Mouse (Mus musculus) T-helper 2 cell (primary cell): Measurements from ENCODE around the gene Gm49373.

Experiments used
- in situ Hi-C: fragments of 300-600 bp; cut with MboI, MseI; formaldehyde crosslinking; loops from one replicate; pipeline ENCODE4 v1.15.1; 2025; ENCODE audit warnings: high pct_unique_total_duplicates

The Gm49373 gene

DNA sequence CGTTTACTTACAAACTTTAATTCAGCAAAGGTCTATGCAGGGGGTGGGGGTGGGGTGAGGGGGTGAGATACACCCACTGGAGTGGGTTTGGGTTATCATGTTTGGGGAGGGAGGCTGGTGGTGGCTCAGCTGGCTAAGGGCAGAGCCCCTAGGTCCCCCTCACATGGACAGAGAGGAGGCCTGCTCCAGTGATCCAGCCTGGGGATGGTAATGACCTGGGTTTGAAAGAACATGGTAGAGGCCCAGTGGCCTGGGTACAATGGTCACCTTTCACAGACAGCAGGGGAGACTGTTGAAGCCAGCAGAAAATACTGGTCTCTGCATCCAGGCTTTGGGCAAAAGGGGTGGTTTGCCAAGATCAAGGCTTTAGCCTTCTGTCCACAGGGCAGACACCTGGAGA, 1.3 kb upstream of the Gm49373 start:
- in situ Hi-C loops: loop anchor here (5.0 kb wide), 1 partner anchor 68 kb away; no protein-coding TSS in a partner anchor

GRCm38 (mm10) chr9:21072641-21073040, 255 bp downstream of the Gm49373 start:
- in situ Hi-C loops: loop anchor here (5.0 kb wide), 1 partner anchor 70 kb away; no protein-coding TSS in a partner anchor

GRCm38 (mm10) chr9:21067006-21067684, 5.8 kb downstream of the Gm49373 start, which contains the start of gene Zglp1:
Gene Zglp1, minus strand, starts transcription at chr9:21067093.
- in situ Hi-C loops: no loop called here

GRCm38 (mm10) chr9:21062928-21063327, 10.0 kb downstream of the Gm49373 start:
- in situ Hi-C loops: no loop called here

DNA sequence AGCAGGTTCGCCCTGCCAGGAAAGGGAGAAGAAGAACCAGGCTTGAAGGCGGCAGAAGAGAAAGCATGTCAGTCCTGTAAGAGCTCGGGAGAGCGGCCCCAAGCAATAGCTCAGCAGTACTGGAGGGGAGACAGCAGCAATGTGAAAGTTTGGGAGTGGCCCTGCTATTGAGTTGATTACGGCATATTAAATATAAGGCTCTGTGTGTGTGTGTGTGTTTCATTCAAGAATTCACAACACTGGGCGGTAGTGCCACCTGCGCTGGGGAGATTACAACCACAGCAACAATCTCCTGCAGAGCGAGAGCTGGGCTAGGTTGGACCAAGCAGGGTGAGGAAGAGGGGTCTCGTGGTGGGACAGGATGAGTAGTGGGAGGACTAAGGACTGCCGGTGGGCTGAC, 21.3 kb downstream of the Gm49373 start:
- in situ Hi-C loops: no loop called here

GRCm38 (mm10) chr9:21045235-21045634, 27.7 kb downstream of the Gm49373 start:
- in situ Hi-C loops: no loop called here

DNA sequence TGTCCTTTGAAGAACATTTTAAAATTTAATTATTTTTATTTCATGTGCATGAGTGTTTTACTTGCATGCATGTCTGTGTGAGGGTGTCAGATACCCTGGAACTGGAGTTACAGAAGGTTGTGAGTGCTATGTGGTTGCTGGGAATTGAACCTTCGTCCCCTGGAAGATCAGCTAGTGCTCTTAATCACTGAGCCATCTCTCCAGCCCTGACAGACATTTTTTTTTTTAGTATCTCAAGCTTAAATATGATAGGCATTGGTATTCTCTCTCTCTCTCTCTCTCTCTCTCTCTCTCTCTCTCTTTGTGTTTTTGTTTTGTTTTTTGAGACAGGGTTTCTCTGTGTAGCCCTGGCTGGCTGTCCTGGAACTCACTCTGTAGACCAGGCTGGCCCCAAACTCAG, 28.1 kb downstream of the Gm49373 start:
- in situ Hi-C loops: loop anchor here (5.0 kb wide), 1 partner anchor 73 kb away; no protein-coding TSS in a partner anchor

GRCm38 (mm10) chr9:21043563-21043962, 29.3 kb downstream of the Gm49373 start:
- in situ Hi-C loops: loop anchor here (5.0 kb wide), 1 partner anchor 74 kb away; no protein-coding TSS in a partner anchor

DNA sequence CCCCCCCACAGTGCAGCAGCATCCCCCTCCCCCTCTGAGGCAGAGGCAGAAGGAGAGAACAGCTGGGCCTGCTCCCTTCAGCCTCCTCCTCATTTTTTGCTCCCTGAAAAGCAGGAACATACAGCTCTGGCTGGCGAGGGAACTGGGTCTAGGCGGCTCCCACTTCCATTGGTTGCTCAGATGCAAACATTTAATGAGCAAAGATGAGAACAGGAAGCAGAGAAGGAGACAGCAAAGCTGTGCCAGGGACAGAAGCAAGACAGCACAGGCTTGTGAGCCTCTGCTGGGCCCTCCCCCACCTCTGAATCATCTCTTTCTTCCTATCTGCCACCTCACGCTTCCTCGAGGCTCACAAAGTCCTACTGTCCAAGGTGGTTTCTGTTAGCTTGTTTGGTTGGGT, 31.6 kb downstream of the Gm49373 start:
- in situ Hi-C loops: loop anchor here (5.0 kb wide), 1 partner anchor 76 kb away; no protein-coding TSS in a partner anchor

DNA sequence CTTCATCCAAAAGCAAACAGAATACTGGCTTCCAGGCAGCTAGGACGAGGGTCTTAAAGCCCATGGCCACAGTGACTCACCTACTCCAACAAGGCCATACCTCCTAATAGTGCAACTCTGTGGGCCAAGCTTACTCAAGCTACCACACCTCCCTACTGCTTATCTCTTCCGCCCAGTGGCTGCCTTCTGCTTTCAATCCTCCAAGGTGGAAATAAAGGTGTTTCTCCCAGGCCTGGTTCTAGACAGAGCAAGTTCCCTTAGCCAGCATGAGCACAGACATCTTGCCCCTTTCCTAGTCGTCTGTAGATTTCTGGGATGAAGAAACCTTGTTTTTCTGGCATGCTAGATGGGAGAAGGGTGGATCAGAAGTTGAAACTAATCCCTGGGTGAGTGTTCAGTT, 33.1 kb downstream of the Gm49373 start:
- in situ Hi-C loops: loop anchor here (5.0 to 10.0 kb wide), 2 partner anchors 78 to 1185 kb away; partner anchors contain the start of gene Zfp809

- in situ Hi-C loops: loop anchor here (10.0 kb wide), 1 partner anchor 1187 kb away; the partner anchor contains the start of gene Zfp809
Observed at GRCm38 (mm10) chr9:21037481-21037891, 35.4 kb downstream of the Gm49373 start.

GRCm38 (mm10) chr9:21036666-21037065, 36.2 kb downstream of the Gm49373 start:
- in situ Hi-C loops: loop anchor here (10.0 kb wide), 1 partner anchor 1188 kb away; the partner anchor contains the start of gene Zfp809

- in situ Hi-C loops: loop anchor here (10.0 kb wide), 1 partner anchor 1189 kb away; the partner anchor contains the start of gene Zfp809
Observed at GRCm38 (mm10) chr9:21036161-21036560, 36.7 kb downstream of the Gm49373 start.

GRCm38 (mm10) chr9:21035586-21035985, 37.3 kb downstream of the Gm49373 start:
- in situ Hi-C loops: loop anchor here (10.0 kb wide), 1 partner anchor 1189 kb away; the partner anchor contains the start of gene Zfp809

- in situ Hi-C loops: loop anchor here (10.0 kb wide), 1 partner anchor 1190 kb away; the partner anchor contains the start of gene Zfp809
Observed at GRCm38 (mm10) chr9:21034481-21035085, 38.3 kb downstream of the Gm49373 start.

DNA sequence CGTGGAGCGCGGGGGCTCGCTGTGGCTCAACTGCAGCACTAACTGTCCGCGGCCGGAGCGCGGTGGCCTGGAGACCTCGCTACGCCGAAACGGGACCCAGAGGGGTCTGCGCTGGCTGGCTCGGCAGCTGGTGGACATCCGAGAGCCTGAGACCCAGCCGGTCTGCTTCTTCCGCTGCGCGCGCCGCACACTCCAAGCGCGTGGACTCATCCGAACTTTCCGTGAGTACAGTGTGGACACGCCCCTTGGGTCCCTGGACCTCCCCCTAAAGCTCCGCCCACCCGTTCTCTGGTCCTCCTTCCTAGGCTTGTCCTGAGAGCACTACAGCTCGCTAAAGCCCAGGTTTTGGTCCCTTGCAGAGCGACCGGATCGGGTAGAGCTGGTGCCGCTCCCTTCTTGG, 39.8 kb downstream of the Gm49373 start:
- in situ Hi-C loops: loop anchor here (10.0 kb wide), 1 partner anchor 1192 kb away; the partner anchor contains the start of gene Zfp809

DNA sequence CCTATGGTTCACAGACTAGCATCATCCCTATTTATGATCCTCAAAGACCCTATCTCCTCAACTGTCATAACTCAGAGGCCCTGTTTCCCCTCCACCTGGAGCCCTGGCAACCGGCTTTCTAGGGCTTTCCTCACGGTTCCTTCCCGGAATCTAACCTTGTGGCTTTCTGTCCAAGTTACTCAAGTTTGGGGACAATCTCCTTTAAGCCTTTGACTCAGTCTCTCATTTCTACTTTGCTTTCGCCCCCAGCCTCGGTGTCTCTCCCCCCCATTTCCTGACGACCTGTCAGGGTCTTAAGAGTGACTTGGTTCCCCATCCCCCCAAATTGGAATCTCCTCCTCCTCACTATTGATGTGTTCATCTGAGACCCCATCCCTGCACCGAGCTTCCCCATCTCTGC, 40.4 kb downstream of the Gm49373 start:
- in situ Hi-C loops: loop anchor here (10.0 kb wide), 1 partner anchor 1192 kb away; the partner anchor contains the start of gene Zfp809

DNA sequence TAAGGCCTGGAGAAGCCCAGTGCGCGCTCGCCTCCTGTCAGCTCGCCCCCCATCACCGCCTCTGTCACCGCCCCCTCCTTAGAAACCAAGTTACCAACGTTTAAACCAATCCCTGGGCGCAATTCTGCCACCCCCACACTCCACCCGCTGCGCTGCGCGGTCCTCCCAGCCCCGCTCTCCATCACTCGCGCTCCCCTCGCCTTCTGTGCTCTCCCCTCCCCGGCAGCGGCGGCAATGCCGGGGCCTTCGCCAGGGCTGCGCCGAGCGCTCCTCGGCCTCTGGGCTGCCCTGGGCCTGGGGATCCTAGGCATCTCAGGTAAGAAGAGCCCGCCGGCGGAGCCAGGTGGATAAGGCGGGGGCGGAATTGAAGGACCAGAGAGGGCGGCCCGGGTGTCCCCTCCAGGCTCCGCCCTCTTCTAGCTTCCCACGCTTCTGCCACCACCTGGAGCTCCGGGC, 41.0 kb downstream of the Gm49373 start, which contains the start of gene Icam5:
Gene Icam5, plus strand, starts transcription at position 178 of the 456 bp plus-strand sequence.
- in situ Hi-C loops: loop anchor here (10.0 kb wide), 1 partner anchor 1193 kb away; the partner anchor contains the start of gene Zfp809

DNA sequence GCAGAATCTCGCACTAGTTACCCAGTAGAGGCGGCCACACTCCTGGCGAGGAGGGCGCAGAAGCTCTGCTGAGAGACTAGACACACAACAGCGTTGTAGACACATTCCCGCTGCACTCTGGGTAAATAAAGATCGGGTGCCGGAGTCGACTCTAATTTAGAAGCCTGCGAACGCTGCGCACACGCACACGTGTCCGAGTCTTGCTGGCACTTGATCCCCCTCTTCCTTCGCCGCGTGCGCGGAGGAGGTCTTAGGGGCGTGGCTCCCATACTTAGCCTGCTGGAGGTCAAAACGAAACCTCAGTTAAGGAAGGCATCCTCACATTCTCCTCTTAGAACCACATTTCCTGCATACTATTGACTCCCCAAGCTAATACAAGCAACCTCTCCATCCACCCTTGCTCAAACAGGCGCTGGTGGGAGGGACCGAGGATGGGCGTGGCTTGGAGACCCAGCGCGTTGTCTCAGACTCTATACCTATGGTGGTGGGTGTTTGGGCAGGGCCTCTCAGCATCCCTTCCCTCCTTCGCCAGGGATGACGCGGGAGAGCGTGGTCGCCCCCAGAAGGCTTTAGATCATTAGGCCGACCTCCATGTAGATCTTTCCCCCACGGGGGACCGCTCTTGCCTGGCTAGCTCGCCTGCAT, 41.5 kb downstream of the Gm49373 start:
- in situ Hi-C loops: loop anchor here (10.0 kb wide), 1 partner anchor 1193 kb away; the partner anchor contains the start of gene Zfp809

DNA sequence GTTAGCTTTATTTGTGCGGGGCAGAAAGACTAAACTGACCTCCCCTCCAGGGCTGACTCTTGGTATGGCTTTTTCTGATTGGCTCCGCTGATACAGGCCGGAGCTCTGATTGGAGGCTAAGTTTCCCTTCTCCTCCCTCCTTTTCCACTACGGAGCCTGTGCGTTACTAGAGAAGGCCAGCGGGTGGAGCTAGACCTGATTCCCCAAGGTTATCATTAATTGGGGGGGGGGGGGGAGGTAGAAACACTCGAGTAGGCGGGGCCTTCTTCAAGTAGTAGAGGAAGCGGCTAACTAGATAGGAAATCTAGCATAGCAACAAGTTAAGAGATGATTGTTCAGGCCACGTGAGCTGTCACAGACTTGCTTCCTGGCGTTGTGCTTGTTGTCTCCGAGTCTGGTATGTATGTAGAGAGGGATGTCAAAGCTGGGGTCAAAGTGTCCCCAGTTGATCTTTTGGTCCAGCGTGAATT, 42.1 kb downstream of the Gm49373 start:
- in situ Hi-C loops: loop anchor here (10.0 kb wide), 1 partner anchor 1194 kb away; the partner anchor contains the start of gene Zfp809

DNA sequence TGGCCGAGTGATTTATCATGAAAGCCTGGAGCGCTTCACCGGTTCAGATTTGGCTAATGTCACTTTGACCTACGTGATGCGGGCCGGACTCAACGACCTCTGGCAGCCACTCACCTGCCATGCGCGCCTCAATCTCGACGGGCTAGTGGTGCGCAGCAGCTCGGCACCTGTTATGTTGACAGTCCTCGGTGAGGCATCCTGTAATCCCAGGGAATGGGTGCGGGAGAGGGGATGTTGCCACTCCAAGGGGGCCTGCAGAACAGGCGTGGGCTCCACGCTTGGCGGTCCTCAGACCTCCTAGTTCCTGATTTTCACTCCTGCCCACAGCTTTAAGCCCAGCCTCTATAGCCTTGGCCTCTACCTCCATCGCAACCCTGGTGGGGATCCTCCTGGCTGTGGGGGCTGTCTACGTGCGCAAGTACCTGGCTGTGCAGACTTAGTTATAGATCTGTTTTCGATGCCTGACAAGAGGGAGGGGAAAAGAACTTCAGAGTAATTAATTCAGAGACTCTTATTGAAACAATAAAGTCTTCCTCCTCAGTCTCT, 42.8 kb downstream of the Gm49373 start:
- in situ Hi-C loops: loop anchor here (10.0 kb wide), 1 partner anchor 1195 kb away; the partner anchor contains the start of gene Zfp809
